Mouse (Mus musculus) right cerebral cortex, adult 2 months (tissue): Measurements from ENCODE around the gene Gm20828.
"Not testable (repeated sequence)": the region's sequence is repeated elsewhere in the genome, so short reads cannot be mapped to it uniquely, and the experiment has no call there.

Source experiments
- DNase-seq, 2 experiments: peaks; one replicate each; pipeline ENCODE4 v3.0.0; 2021 to 2022; ENCODE audit warnings: low spot score in 2 of 2

Gene Gm20828

DNA sequence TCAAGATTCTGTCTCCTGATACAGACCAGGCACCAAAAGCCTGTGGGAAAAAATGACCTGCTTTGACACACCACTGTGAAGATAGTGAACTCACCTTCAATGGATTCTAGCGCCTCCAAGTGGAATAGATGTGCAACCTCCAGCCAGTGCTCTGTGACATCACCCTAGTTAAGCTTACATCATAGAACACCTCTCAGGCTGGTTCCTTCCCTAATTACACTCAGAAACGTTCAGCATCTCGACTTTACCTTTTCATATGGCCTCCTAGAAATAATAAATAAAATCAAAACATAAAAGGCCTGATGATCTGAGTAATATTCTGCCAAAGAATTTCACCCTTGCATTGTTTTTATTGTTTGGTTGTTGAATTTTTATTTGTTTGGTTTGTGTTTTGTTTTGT, at the start of gene Gm20828:
TSS of gene Gm20828 (minus strand) at position 101 of the 400 bp plus-strand sequence.
- not testable (repeated sequence) for DNase-seq
